Mouse (Mus musculus) embryonic facial prominence, embryonic 12.5 days (tissue): ENCODE data around the gene Olr1. TPM values are rescaled to one million over a fixed set of nuclear protein-coding genes. Genes with fewer than 3 reads are reported as not detected.

Experiments used
- ATAC-seq: fragments of 200-750 bp; cut with Nextera tagmentation; 2 replicates; pipeline ENCODE4 v1.8.0; 2017; ENCODE audit not compliant: insufficient number of reproducible peaks, insufficient read depth, low FRiP score, low TSS enrichment
- H3K27ac ChIP-seq: fragments of 300-500 bp; sonication (generic); 2 replicates; pipeline ENCODE4 v1.5.1; 2016; ENCODE audit warnings: mild to moderate bottlenecking
- H3K27me3 ChIP-seq: fragments of 300-500 bp; sonication (generic); 2 replicates; pipeline ENCODE4 v1.6.1; 2016; ENCODE audit warnings: mild to moderate bottlenecking, moderate library complexity
- H3K36me3 ChIP-seq: fragments of 300-500 bp; sonication (generic); 2 replicates; pipeline ENCODE4 v1.6.1; 2016; ENCODE audit warnings: mild to moderate bottlenecking
- H3K4me1 ChIP-seq: fragments of 300-500 bp; sonication (generic); 2 replicates; pipeline ENCODE4 v1.6.1; 2016
- H3K4me2 ChIP-seq: fragments of 300-500 bp; sonication (generic); replicated peaks from 2 replicates; pipeline ENCODE4 v1.6.1; 2016; ENCODE audit warnings: mild to moderate bottlenecking, moderate library complexity
- H3K4me3 ChIP-seq: fragments of 300-500 bp; sonication (generic); 2 replicates; pipeline ENCODE4 v1.5.1; 2016; ENCODE audit warnings: mild to moderate bottlenecking
- H3K9ac ChIP-seq: fragments of 300-500 bp; sonication (generic); 2 replicates; pipeline ENCODE4 v1.6.1; 2016; ENCODE audit warnings: mild to moderate bottlenecking, moderate library complexity
- H3K9me3 ChIP-seq: fragments of 300-500 bp; sonication (generic); 2 replicates; pipeline ENCODE4 v1.6.1; 2016; ENCODE audit warnings: mild to moderate bottlenecking, moderate library complexity
- WGBS: fragments of 180-500 bp; shearing (Covaris S2); methylation state at CpG from one replicate; pipeline ENCODE4 v1.1.7; 2016; 5-methylcytosine and 5-hydroxymethylcytosine counted together
- polyA plus RNA-seq: library from polyadenylated mRNA; unstranded; fragments of >200 nt; fragmentation: Nextera tagmentation; extraction: Ambion mirVana; gene quantifications from 2 replicates; pipeline ENCODE4 v1.2.1, GENCODE M21; 2016

Gene Olr1
- 0.04 TPM in 1 of 2 replicates, not detected in the other for polyA plus RNA-seq

GRCm38 (mm10) chr6:129507024-129507423, at the start of gene Olr1:
Gene Olr1 (minus strand): TSS chr6:129507165.
- Histone ChIP-seq H3K9ac (no peak within 1 kb of the TSS), H3K27me3 (no peaks in the 10 kb centered on the region), H3K36me3 (no peaks in the 10 kb centered on the region), H3K9me3 (0 out of 2 replicates have a peak, but pooled peaks cover 3% of the 10 kb centered on the region), H3K27ac (no peak within 1 kb of the TSS), H3K4me3 (no peak within 1 kb of the TSS), H3K4me1 (no peaks in the 10 kb centered on the region), H3K4me2 (no peak within 1 kb of the TSS)
- WGBS, result 86% methylated on average over 9 of the region's 9 CpGs
- ATAC-seq, result no peak

GRCm38 (mm10) chr6:129548009-129548408, 41.0 kb upstream of the Olr1 start:
- Histone ChIP-seq H3K27ac (no peak overlapping the region), H3K36me3 (no peaks in the 10 kb centered on the region), H3K4me3 (no peak overlapping the region), H3K4me2 (no peak overlapping the region), H3K27me3 (no peaks in the 10 kb centered on the region), H3K4me1 (no peaks in the 10 kb centered on the region), H3K9me3 (no peaks in the 10 kb centered on the region), H3K9ac (no peak overlapping the region)
- ATAC-seq, result no peak
- 68% methylated on average over 3 of the region's 3 CpGs for WGBS

- H3K4me3 ChIP-seq, result no peak overlapping the region
- H3K27ac ChIP-seq, result no peak overlapping the region
- no peaks in the 10 kb centered on the region for H3K9me3 ChIP-seq
- ATAC-seq, result no peak
- H3K4me1 ChIP-seq, result no peaks in the 10 kb centered on the region
- no peaks in the 10 kb centered on the region for H3K27me3 ChIP-seq
- no peaks in the 10 kb centered on the region for H3K36me3 ChIP-seq
- H3K9ac ChIP-seq, result no peak overlapping the region
- 87% methylated on average over 2 of the region's 2 CpGs for WGBS
- no peak overlapping the region for H3K4me2 ChIP-seq
Observed at GRCm38 (mm10) chr6:129547277-129547676, 40.3 kb upstream of the Olr1 start.

DNA sequence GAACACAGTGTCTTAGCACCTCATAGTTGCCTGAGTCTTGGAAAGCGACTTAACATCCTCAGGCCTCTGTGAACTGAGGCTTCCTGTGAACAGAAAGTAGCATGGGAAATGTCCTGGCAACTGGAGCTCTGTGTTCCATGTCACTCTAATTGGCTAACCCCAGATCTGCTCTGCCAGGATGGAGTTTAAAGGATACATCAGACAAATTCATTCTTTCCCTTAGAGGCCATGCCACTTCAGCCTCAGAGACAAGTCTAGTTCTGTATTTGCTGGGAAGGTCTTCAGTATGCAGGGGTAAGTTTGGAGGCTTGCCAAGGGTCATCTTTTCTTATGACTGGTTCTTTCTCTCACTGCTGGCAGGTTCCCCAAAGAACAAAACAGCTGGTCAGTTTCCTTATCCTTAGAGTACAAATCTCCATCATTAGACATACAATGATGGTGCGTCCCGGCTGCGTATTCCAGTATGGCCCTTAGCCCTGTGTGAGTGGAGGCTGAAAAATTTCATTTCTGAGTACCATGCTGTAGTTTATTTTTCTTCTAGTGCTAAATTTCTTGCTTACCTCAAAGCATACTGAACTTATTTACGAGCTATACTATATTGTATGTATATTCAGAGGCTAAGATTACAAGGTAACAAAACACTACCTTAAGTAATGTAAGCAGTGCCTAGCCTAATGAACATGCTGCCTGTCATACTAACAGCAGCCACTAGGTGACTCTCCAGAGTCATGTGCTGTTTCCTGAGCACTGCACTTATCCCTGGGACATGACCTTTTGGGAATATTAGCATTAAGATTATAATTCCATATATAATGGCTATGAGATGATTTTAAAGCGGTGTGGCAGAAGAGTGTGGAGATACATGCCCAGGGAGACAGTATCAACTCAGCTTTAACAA, 37.0 kb upstream of the Olr1 start:
- Histone ChIP-seq H3K4me2 (no peak overlapping the region), H3K9me3 (no peaks in the 10 kb centered on the region), H3K27ac (no peak overlapping the region), H3K27me3 (no peaks in the 10 kb centered on the region), H3K9ac (no peak overlapping the region), H3K4me3 (no peak overlapping the region), H3K36me3 (peaks cover 28% of the 10 kb centered on the region), H3K4me1 (no peaks in the 10 kb centered on the region)
- ATAC-seq, result peak; percentile 64; the same call in 1 of the 2 replicates
- 63% methylated on average over 6 of the region's 6 CpGs for WGBS

- Histone ChIP-seq H3K4me2 (no peak overlapping the region), H3K9me3 (no peaks in the 10 kb centered on the region), H3K27ac (no peak overlapping the region), H3K9ac (no peak overlapping the region), H3K36me3 (peaks cover 36% of the 10 kb centered on the region), H3K4me1 (no peaks in the 10 kb centered on the region), H3K27me3 (no peaks in the 10 kb centered on the region), H3K4me3 (no peak overlapping the region)
- 88% methylated on average over 3 of the region's 3 CpGs for WGBS
- ATAC-seq, result no peak
Observed at GRCm38 (mm10) chr6:129542540-129542939, 35.6 kb upstream of the Olr1 start.

DNA sequence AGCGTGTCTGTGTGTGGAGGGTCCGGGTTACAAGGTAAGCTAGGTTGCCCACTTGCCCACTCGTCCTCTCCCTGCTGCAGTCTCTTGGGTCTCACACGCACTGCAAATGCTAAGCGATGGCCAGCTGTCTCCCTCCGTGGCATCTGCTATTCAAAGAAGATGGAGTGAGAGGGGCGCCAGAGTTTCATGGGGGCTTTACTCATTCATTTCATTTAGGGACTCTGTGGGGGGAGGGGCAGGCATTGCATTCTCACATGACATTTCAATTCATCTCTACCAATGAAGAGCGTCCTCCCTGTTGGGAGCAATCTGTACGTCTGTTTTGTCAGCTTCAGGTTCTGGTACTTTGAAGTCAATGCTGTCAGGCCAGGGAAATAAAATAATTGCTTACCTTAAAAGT, 35.0 kb upstream of the Olr1 start:
- Histone ChIP-seq H3K36me3 (peaks cover 36% of the 10 kb centered on the region), H3K27ac (no peak overlapping the region), H3K9me3 (no peaks in the 10 kb centered on the region), H3K4me1 (no peaks in the 10 kb centered on the region), H3K4me2 (no peak overlapping the region), H3K27me3 (no peaks in the 10 kb centered on the region), H3K9ac (no peak overlapping the region), H3K4me3 (no peak overlapping the region)
- no peak for ATAC-seq
- WGBS, result 86% methylated on average over 9 of the region's 9 CpGs

GRCm38 (mm10) chr6:129538555-129538954, 31.6 kb upstream of the Olr1 start:
- no peak overlapping the region for H3K4me2 ChIP-seq
- no peaks in the 10 kb centered on the region for H3K27me3 ChIP-seq
- ATAC-seq, result no peak
- peaks cover 36% of the 10 kb centered on the region for H3K36me3 ChIP-seq
- H3K4me3 ChIP-seq, result no peak overlapping the region
- no peaks in the 10 kb centered on the region for H3K9me3 ChIP-seq
- 79% methylated on average over 6 of the region's 6 CpGs for WGBS
- no peak overlapping the region for H3K27ac ChIP-seq
- peaks cover 6% of the 10 kb centered on the region; the same call in 1 of the 2 replicates for H3K4me1 ChIP-seq
- no peak overlapping the region for H3K9ac ChIP-seq

- Histone ChIP-seq H3K9ac (no peak overlapping the region), H3K9me3 (no peaks in the 10 kb centered on the region)
Observed at GRCm38 (mm10) chr6:129535723-129536122, 28.8 kb upstream of the Olr1 start.

GRCm38 (mm10) chr6:129534627-129535190, 27.7 kb upstream of the Olr1 start:
- Histone ChIP-seq H3K36me3 (peaks cover 14% of the 10 kb centered on the region), H3K9me3 (no peaks in the 10 kb centered on the region), H3K4me1 (peaks cover 9% of the 10 kb centered on the region; the same call in 1 of the 2 replicates), H3K27me3 (no peaks in the 10 kb centered on the region), H3K4me2 (peak overlapping the region; percentile 76), H3K27ac (no peak overlapping the region), H3K4me3 (peak overlapping the region; percentile 85), H3K9ac (no peak overlapping the region; the same call in 1 of the 2 replicates)
- ATAC-seq, result no peak
- WGBS, result 65% methylated on average over 4 of the region's 4 CpGs

More at GRCm38 (mm10) chr6:129535723-129536122, 28.8 kb upstream of the Olr1 start:
- no peak overlapping the region for H3K4me3 ChIP-seq
- H3K4me1 ChIP-seq, result peaks cover 9% of the 10 kb centered on the region; the same call in 1 of the 2 replicates
- 83% methylated on average over 4 of the region's 4 CpGs for WGBS
- no peak overlapping the region for H3K4me2 ChIP-seq
- no peak overlapping the region for H3K27ac ChIP-seq
- peaks cover 24% of the 10 kb centered on the region for H3K36me3 ChIP-seq
- no peaks in the 10 kb centered on the region for H3K27me3 ChIP-seq
- ATAC-seq, result no peak

GRCm38 (mm10) chr6:129534057-129534456, 27.1 kb upstream of the Olr1 start:
- ATAC-seq, result no peak
- Histone ChIP-seq H3K27me3 (no peaks in the 10 kb centered on the region), H3K4me2 (peak overlapping the region; percentile 76), H3K36me3 (peaks cover 8% of the 10 kb centered on the region), H3K4me1 (peaks cover 9% of the 10 kb centered on the region; the same call in 1 of the 2 replicates), H3K4me3 (peak overlapping the region; percentile 85), H3K9me3 (no peaks in the 10 kb centered on the region), H3K27ac (no peak overlapping the region), H3K9ac (peak overlapping the region; percentile 66)
- WGBS, result 24% methylated on average over 9 of the region's 9 CpGs

GRCm38 (mm10) chr6:129532942-129533860, 26.2 kb upstream of the Olr1 start, which contains the start of gene Gabarapl1:
Gene Gabarapl1 (plus strand): TSS chr6:129533160.
- peak within 1 kb of the TSS; percentile 66 for H3K9ac ChIP-seq
- H3K9me3 ChIP-seq, result no peaks in the 10 kb centered on the region
- peak within 1 kb of the TSS; percentile 46 for H3K27ac ChIP-seq
- no peaks in the 10 kb centered on the region for H3K27me3 ChIP-seq
- H3K4me2 ChIP-seq, result peak within 1 kb of the TSS; percentile 76
- peak within 1 kb of the TSS; percentile 85 for H3K4me3 ChIP-seq
- under 1% methylated on average over 55 of the region's 55 CpGs for WGBS
- H3K36me3 ChIP-seq, result no peaks in the 10 kb centered on the region; the same call in 1 of the 2 replicates
- peak; percentile 78 for ATAC-seq
- H3K4me1 ChIP-seq, result peaks cover 9% of the 10 kb centered on the region; the same call in 1 of the 2 replicates
